ENCODE assay signal across 7 mouse cellular contexts in genomic region chr3:90464552-90465080, GRCm38 (mm10). TPM values are rescaled to one million over a fixed set of nuclear protein-coding genes. Genes with fewer than 3 reads are reported as not detected.
A peak's percentile ranks its signal among the peaks of the same experiment; 100 is the strongest.
DNase-seq lines count a peak whose midpoint lies in the region; ATAC-seq and TF ChIP-seq lines count a peak whose summit lies in the region.

No protein-coding gene starts in this region.

- TF ChIP-seq EP300 in heart, postnatal 0 days (IDR thresholded peaks at IDR 0.05; ENCODE audit: low read depth) = no peak

- H3K4me3 ChIP-seq in embryonic facial prominence, embryonic 11.5 days (ENCODE audit: low read depth, low read length) = peak overlapping the region; percentile 45
- peak overlapping the region; percentile 62 for H3K4me3 ChIP-seq in heart, postnatal 0 days (ENCODE audit: low read depth, low read length)
- H3K4me3 ChIP-seq in limb, embryonic 13.5 days = peak overlapping the region; percentile 54
- H3K4me3 ChIP-seq in midbrain, embryonic 12.5 days = peak overlapping the region; percentile 53

- 8% methylated on average over 37 of the region's 37 CpGs for WGBS in embryonic facial prominence, embryonic 11.5 days
- 12% methylated on average over 37 of the region's 37 CpGs for WGBS in heart, postnatal 0 days
- 10% methylated on average over 37 of the region's 37 CpGs for WGBS in limb, embryonic 13.5 days
- 11% methylated on average over 37 of the region's 37 CpGs for WGBS in midbrain, embryonic 12.5 days

- peaks cover 5% of the 10 kb centered on the region for H3K4me1 ChIP-seq in embryonic facial prominence, embryonic 11.5 days (ENCODE audit: control insufficient read depth, insufficient read depth, low read length)
- no peaks in the 10 kb centered on the region for H3K4me1 ChIP-seq in heart, postnatal 0 days (ENCODE audit: control insufficient read depth, insufficient read depth)
- H3K4me1 ChIP-seq in limb, embryonic 13.5 days = peaks cover 14% of the 10 kb centered on the region
- peaks cover 14% of the 10 kb centered on the region for H3K4me1 ChIP-seq in midbrain, embryonic 12.5 days

- peak; percentile 67 for DNase-seq in adrenal gland, postnatal 25 days
- DNase-seq in embryonic facial prominence, embryonic 11.5 days (ENCODE audit: low spot score) = peak; percentile 17
- no peak for DNase-seq in heart, postnatal 0 days (ENCODE audit: low spot score)
- DNase-seq in right cerebral cortex, adult 18-20 months = no peak
- no peak for DNase-seq in c-Kit-positive CD71-positive TER-119-positive erythroid progenitor cells, embryonic 14.5 days (ENCODE audit: low spot score)

- no peaks in the 10 kb centered on the region for H3K36me3 ChIP-seq in embryonic facial prominence, embryonic 11.5 days (replicated peaks; ENCODE audit: control insufficient read depth, insufficient read depth, low read depth, low read length)
- no peaks in the 10 kb centered on the region for H3K36me3 ChIP-seq in heart, postnatal 0 days (replicated peaks; ENCODE audit: control insufficient read depth, insufficient read depth, low read length)
- H3K36me3 ChIP-seq in limb, embryonic 13.5 days = no peaks in the 10 kb centered on the region
- H3K36me3 ChIP-seq in midbrain, embryonic 12.5 days = no peaks in the 10 kb centered on the region

- no peak for TF ChIP-seq CTCF in heart, postnatal 0 days (IDR thresholded peaks at IDR 0.05; ENCODE audit: low read depth)

- no peak overlapping the region for H3K27ac ChIP-seq in embryonic facial prominence, embryonic 11.5 days (replicated peaks; ENCODE audit: low read depth, low read length)
- peak overlapping the region; percentile 66; the same call in 1 of the 2 replicates for H3K27ac ChIP-seq in heart, postnatal 0 days (ENCODE audit: low read depth)
- no peak overlapping the region for H3K27ac ChIP-seq in limb, embryonic 13.5 days
- H3K27ac ChIP-seq in midbrain, embryonic 12.5 days (replicated peaks) = no peak overlapping the region

- ATAC-seq in embryonic facial prominence, embryonic 11.5 days (replicated peaks; ENCODE audit: insufficient number of reproducible peaks, low FRiP score, low TSS enrichment, low read depth) = peak; percentile 26; the same call in 1 of the 2 replicates
- ATAC-seq in heart, postnatal 0 days (ENCODE audit: insufficient read depth, low read depth) = peak; percentile 10; the same call in 1 of the 2 replicates
- no peak for ATAC-seq in limb, embryonic 13.5 days (ENCODE audit: low FRiP score, low read depth)
- ATAC-seq in midbrain, embryonic 12.5 days (ENCODE audit: low FRiP score, low read depth) = 0 out of 2 replicates have a peak, but pooled peaks have one; percentile 20

- no peaks in the 10 kb centered on the region for H3K9me3 ChIP-seq in embryonic facial prominence, embryonic 11.5 days (replicated peaks; ENCODE audit: control insufficient read depth, low read length)
- no peaks in the 10 kb centered on the region for H3K9me3 ChIP-seq in heart, postnatal 0 days (replicated peaks; ENCODE audit: control insufficient read depth, low read length)
- no peaks in the 10 kb centered on the region for H3K9me3 ChIP-seq in limb, embryonic 13.5 days
- no peaks in the 10 kb centered on the region for H3K9me3 ChIP-seq in midbrain, embryonic 12.5 days

- H3K27me3 ChIP-seq in embryonic facial prominence, embryonic 11.5 days (ENCODE audit: control insufficient read depth, insufficient read depth, low read length) = peaks cover 30% of the 10 kb centered on the region
- peaks cover 17% of the 10 kb centered on the region for H3K27me3 ChIP-seq in heart, postnatal 0 days (ENCODE audit: control insufficient read depth, insufficient read depth, low read length)
- peaks cover 75% of the 10 kb centered on the region for H3K27me3 ChIP-seq in limb, embryonic 13.5 days
- peaks cover 75% of the 10 kb centered on the region for H3K27me3 ChIP-seq in midbrain, embryonic 12.5 days

- peak overlapping the region; percentile 79 for H3K4me2 ChIP-seq in embryonic facial prominence, embryonic 11.5 days (ENCODE audit: low read depth, low read length)
- H3K4me2 ChIP-seq in heart, postnatal 0 days (ENCODE audit: low read depth, low read length) = peak overlapping the region; percentile 82
- peak overlapping the region; percentile 96 for H3K4me2 ChIP-seq in limb, embryonic 13.5 days (replicated peaks)
- H3K4me2 ChIP-seq in midbrain, embryonic 12.5 days (replicated peaks) = peak overlapping the region; percentile 86

- H3K9ac ChIP-seq in embryonic facial prominence, embryonic 11.5 days (replicated peaks; ENCODE audit: low read length) = no peak overlapping the region; the same call in 1 of the 2 replicates
- peak overlapping the region; percentile 47 for H3K9ac ChIP-seq in heart, postnatal 0 days (replicated peaks; ENCODE audit: low read depth, low read length)
- peak overlapping the region; percentile 66; the same call in 1 of the 2 replicates for H3K9ac ChIP-seq in limb, embryonic 13.5 days
- no peak overlapping the region for H3K9ac ChIP-seq in midbrain, embryonic 12.5 days (replicated peaks)

RNA-seq across cellular contexts. Expression of gene Npr1, which starts 1.1 kb away (rescaled TPM):
- 224 and 269 TPM in 2 replicates for total RNA-seq in adrenal gland, postnatal 25 days (2021)
- polyA plus RNA-seq in embryonic facial prominence, embryonic 11.5 days (2014; fragmentation: Nextera tagmentation; extraction: Ambion mirVana) = 1.7 and 3.0 TPM in 2 replicates
- 26.4 and 30.9 TPM in 2 replicates for total RNA-seq in heart, postnatal 0 days (2014; rRNA removed; ENCODE audit: low replicate concordance)
- 10.2 and 11.2 TPM in 2 replicates for polyA plus RNA-seq in heart, postnatal 0 days (2015; fragmentation: Nextera tagmentation; extraction: Ambion mirVana)
- 4.0 and 4.8 TPM in 2 replicates for polyA plus RNA-seq in limb, embryonic 13.5 days (2015; fragmentation: Nextera tagmentation; extraction: Ambion mirVana)
- 2.5 and 2.6 TPM in 2 replicates for polyA plus RNA-seq in midbrain, embryonic 12.5 days (2016; fragmentation: Nextera tagmentation; extraction: Ambion mirVana)

RNA-seq across cellular contexts. Expression of gene Ilf2, which starts 11.3 kb away (rescaled TPM):
- total RNA-seq in adrenal gland, postnatal 25 days (2021) = 65.6 and 65.7 TPM in 2 replicates
- 364 and 383 TPM in 2 replicates for polyA plus RNA-seq in embryonic facial prominence, embryonic 11.5 days (2014; fragmentation: Nextera tagmentation; extraction: Ambion mirVana)
- 46.8 and 53.5 TPM in 2 replicates for total RNA-seq in heart, postnatal 0 days (2014; rRNA removed; ENCODE audit: low replicate concordance)
- polyA plus RNA-seq in heart, postnatal 0 days (2015; fragmentation: Nextera tagmentation; extraction: Ambion mirVana) = 60.2 and 60.8 TPM in 2 replicates
- polyA plus RNA-seq in limb, embryonic 13.5 days (2015; fragmentation: Nextera tagmentation; extraction: Ambion mirVana) = 277 and 284 TPM in 2 replicates
- polyA plus RNA-seq in midbrain, embryonic 12.5 days (2016; fragmentation: Nextera tagmentation; extraction: Ambion mirVana) = 319 and 328 TPM in 2 replicates

RNA-seq across cellular contexts. Expression of gene Snapin, which starts 26.2 kb away (rescaled TPM):
- total RNA-seq in adrenal gland, postnatal 25 days (2021) = 67.2 and 74.0 TPM in 2 replicates
- polyA plus RNA-seq in embryonic facial prominence, embryonic 11.5 days (2014; fragmentation: Nextera tagmentation; extraction: Ambion mirVana) = 63.3 and 65.8 TPM in 2 replicates
- total RNA-seq in heart, postnatal 0 days (2014; rRNA removed; ENCODE audit: low replicate concordance) = 44.3 and 59.2 TPM in 2 replicates
- 85.5 and 90.5 TPM in 2 replicates for polyA plus RNA-seq in heart, postnatal 0 days (2015; fragmentation: Nextera tagmentation; extraction: Ambion mirVana)
- polyA plus RNA-seq in limb, embryonic 13.5 days (2015; fragmentation: Nextera tagmentation; extraction: Ambion mirVana) = 83.1 and 85.4 TPM in 2 replicates
- 78.4 and 79.8 TPM in 2 replicates for polyA plus RNA-seq in midbrain, embryonic 12.5 days (2016; fragmentation: Nextera tagmentation; extraction: Ambion mirVana)

RNA-seq across cellular contexts. Expression of gene Ints3, which starts 31.2 kb away (rescaled TPM):
- total RNA-seq in adrenal gland, postnatal 25 days (2021) = 91.2 and 92.3 TPM in 2 replicates
- polyA plus RNA-seq in embryonic facial prominence, embryonic 11.5 days (2014; fragmentation: Nextera tagmentation; extraction: Ambion mirVana) = 31.7 and 32.1 TPM in 2 replicates
- 26.1 and 26.6 TPM in 2 replicates for total RNA-seq in heart, postnatal 0 days (2014; rRNA removed; ENCODE audit: low replicate concordance)
- polyA plus RNA-seq in heart, postnatal 0 days (2015; fragmentation: Nextera tagmentation; extraction: Ambion mirVana) = 7.8 and 8.3 TPM in 2 replicates
- 28.5 and 29.4 TPM in 2 replicates for polyA plus RNA-seq in limb, embryonic 13.5 days (2015; fragmentation: Nextera tagmentation; extraction: Ambion mirVana)
- 42.4 and 44.3 TPM in 2 replicates for polyA plus RNA-seq in midbrain, embryonic 12.5 days (2016; fragmentation: Nextera tagmentation; extraction: Ambion mirVana)

RNA-seq across cellular contexts. Expression of gene Chtop, which starts 44.7 kb away (rescaled TPM):
- total RNA-seq in adrenal gland, postnatal 25 days (2021) = 115 and 124 TPM in 2 replicates
- polyA plus RNA-seq in embryonic facial prominence, embryonic 11.5 days (2014; fragmentation: Nextera tagmentation; extraction: Ambion mirVana) = 126 and 132 TPM in 2 replicates
- 117 and 121 TPM in 2 replicates for total RNA-seq in heart, postnatal 0 days (2014; rRNA removed; ENCODE audit: low replicate concordance)
- 79.0 and 85.1 TPM in 2 replicates for polyA plus RNA-seq in heart, postnatal 0 days (2015; fragmentation: Nextera tagmentation; extraction: Ambion mirVana)
- 186 and 187 TPM in 2 replicates for polyA plus RNA-seq in limb, embryonic 13.5 days (2015; fragmentation: Nextera tagmentation; extraction: Ambion mirVana)
- polyA plus RNA-seq in midbrain, embryonic 12.5 days (2016; fragmentation: Nextera tagmentation; extraction: Ambion mirVana) = 220 and 221 TPM in 2 replicates

Comparison
In these comparisons a context has a peak if more than half of its experiments do, and no peak if none do; other contexts are left out.
1. DNase-seq: peak in adrenal gland, postnatal 25 days (single experiment) and embryonic facial prominence, embryonic 11.5 days (single experiment); none in heart, postnatal 0 days (single experiment), right cerebral cortex, adult 18-20 months (single experiment) and c-Kit-positive CD71-positive TER-119-positive erythroid progenitor cells, embryonic 14.5 days (single experiment).
2. H3K9ac ChIP-seq: peak in heart, postnatal 0 days (single experiment) and limb, embryonic 13.5 days (single experiment); none in embryonic facial prominence, embryonic 11.5 days (single experiment) and midbrain, embryonic 12.5 days (single experiment).
3. Peak in every context shown above with its lines, with median percentiles within 50 percentile points of each other: H3K4me2 ChIP-seq and H3K4me3 ChIP-seq.